Mouse (Mus musculus) cortical plate, adult 2 months (tissue): ENCODE data around the gene Meiob. TPM values are rescaled to one million over a fixed set of nuclear protein-coding genes. Genes with fewer than 3 reads are reported as not detected.

Experiments
- H3K27ac ChIP-seq: fragments of 200-500 bp; 2 replicates; pipeline ENCODE4 v1.5.1; 2012; ENCODE audit warnings: low read length, control low read depth, inconsistent platforms; ENCODE audit not compliant: insufficient read depth
- H3K4me1 ChIP-seq: fragments of 200-500 bp; 2 replicates; pipeline ENCODE4 v1.6.1; 2011; ENCODE audit warnings: low read length; ENCODE audit not compliant: control insufficient read depth, insufficient read depth
- H3K4me3 ChIP-seq: fragments of 200-500 bp; 2 replicates; pipeline ENCODE4 v1.5.1; 2011; ENCODE audit warnings: mild to moderate bottlenecking, low read length, control low read depth; ENCODE audit not compliant: insufficient read depth
- CTCF ChIP-seq: fragments of 200-500 bp; IDR thresholded peaks from 2 replicates; pipeline ENCODE4 v1.5.1; 2011; ENCODE audit warnings: mild to moderate bottlenecking, control low read depth, low read length; ENCODE audit not compliant: insufficient read depth; ENCODE audit errors: extremely low read depth
- POLR2A ChIP-seq: fragments of 200-500 bp; IDR thresholded peaks from 2 replicates; pipeline ENCODE4 v1.6.1; 2011; ENCODE audit warnings: mild to moderate bottlenecking, low read length, control low read depth; ENCODE audit not compliant: insufficient read depth; ENCODE audit errors: extremely low read depth
- polyA plus RNA-seq: library from polyadenylated mRNA; depleted of rRNA; stranded (reverse); fragments of >200 nt; gene quantifications from 2 replicates; pipeline ENCODE4 v1.2.3, GENCODE M21; 2012

Gene Meiob
- polyA plus RNA-seq, 1 experiment = not detected

DNA sequence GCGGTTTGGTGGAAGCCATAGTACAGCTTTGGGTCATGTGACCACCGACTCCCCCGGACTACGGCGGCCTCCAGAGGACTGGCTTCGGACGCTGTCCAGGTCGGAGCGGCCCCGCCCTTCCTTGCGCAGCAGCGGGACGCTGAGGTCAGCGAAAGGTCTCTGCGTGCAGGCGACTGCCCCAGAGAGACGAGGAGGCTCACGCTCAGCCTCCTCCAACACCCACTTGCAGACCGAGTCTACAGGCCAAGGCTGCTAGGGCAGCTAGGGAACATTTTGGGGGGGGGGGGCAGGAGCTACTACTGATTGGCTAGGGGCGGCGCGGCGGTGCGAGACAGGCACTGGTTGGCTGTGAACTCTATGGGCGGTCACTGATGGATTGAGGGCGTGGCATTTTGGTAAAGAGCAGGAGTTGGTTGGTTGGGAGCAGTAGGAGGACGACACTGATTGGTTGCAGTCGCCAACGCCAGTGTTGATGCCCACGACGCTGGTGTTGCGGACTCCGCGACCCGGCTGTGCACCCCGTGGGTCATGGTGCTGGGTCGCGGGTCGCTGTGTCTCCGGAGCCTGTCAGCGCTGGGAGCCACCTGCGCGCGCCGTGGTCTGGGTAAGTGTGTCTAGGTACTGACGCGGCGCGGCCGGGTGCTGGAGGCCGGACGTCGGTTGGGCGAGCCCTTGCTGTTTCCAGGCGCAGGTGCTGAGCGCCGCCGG is 46.1 kb downstream of the Meiob start, which contains the start of gene Fahd1:
Gene Fahd1, minus strand, starts transcription at position 300 of the 708 bp plus-strand sequence.
- TF ChIP-seq POLR2A (peak; percentile 75; the same call in 1 of the 2 replicates), CTCF (no peak)
- peaks cover 8% of the 10 kb centered on the region for H3K4me1 ChIP-seq
- H3K27ac ChIP-seq = peak within 1 kb of the TSS; percentile 96
- peak within 1 kb of the TSS; percentile 72 for H3K4me3 ChIP-seq

DNA sequence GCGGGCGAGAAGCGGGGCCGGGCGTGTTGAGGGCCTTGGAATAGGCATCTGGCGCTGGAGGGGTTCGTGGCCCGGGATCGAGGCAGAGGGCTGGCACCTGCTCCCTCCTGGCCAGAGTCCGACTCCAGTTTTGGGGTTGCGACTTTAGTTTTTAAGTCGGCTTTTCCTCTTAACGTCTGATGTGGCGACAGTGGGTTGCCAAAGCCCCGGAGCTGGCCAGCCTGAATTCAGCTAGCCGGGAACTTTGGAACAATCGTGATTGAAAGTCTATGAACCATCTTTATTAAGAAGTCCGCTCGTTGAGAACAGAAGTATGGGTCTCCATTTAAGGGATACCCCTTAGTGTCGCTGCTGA is 46.7 kb downstream of the Meiob start:
- Histone ChIP-seq H3K27ac (0 out of 2 replicates have a peak overlapping the region, but pooled peaks have one; percentile 11), H3K4me3 (peak overlapping the region; percentile 72), H3K4me1 (peaks cover 8% of the 10 kb centered on the region)
- TF ChIP-seq POLR2A (no peak), CTCF (no peak)

DNA sequence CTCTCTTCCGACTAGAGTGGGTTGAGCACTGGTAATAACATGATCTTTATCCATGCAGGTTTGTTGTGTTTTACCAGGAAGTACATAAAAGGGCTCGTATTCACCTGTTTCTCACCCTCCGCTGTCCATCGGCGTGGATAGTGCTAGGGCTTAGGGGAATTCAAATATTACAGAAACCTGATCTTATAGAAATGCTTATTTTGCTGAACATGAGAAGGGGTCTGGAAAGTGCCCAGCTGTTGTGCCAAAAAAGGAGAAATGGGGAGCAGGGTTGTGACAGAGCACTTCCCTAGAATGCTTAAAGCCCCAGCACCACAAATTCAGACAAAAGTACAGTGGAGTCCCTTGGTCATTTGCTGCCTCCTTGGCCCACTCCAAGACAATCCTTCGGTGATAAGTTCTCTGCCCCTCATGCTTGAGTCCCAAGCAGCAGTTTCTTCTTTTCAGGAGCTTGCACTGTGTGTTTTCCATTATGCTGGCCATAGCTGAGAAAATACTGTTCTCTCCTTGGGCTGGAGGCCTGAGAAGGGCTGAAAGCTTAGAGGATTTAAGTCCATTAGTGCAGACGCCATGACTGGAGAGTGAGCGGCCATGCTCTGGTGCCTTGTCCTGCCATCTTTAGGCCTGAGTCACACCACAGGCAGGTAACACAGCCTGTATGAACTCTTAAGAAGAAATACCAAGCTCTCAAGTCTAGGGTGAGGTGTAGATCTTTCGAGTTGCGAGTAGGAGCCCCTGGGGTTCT is 47.5 kb downstream of the Meiob start:
- H3K27ac ChIP-seq = no peak overlapping the region
- peaks cover 8% of the 10 kb centered on the region for H3K4me1 ChIP-seq
- TF ChIP-seq CTCF (no peak), POLR2A (no peak)
- peak overlapping the region; percentile 72 for H3K4me3 ChIP-seq

DNA sequence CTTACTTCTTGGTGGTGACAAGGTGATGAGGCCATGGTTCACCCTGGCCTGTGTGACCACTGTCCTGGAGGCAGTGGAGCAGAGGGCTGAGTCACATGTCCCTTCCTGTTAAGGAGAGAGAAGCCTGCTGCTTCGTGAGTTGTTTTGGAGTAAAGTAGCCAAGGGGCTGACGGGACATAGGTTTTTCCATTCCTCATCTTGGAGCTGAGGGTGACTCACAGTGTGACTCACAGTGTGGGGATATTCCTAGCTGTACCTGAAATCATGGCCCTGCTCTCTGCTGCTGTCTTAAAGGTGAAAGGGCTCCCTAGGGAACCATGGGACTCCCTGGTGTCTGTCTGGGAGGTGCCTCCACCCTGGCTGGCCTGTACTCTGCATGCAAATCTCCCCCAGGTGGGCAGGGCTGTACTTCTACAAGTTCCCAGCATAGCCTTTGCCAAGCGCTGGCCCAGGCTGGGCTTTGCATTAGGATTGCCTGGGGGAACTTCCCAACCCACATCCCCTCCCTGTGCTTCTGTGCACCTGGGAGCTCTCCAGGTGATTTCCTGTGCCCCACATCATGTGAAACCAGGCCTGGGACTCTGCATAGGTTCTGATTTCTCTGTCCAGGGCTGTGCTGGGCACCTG is 51.9 kb downstream of the Meiob start:
- Histone ChIP-seq H3K4me1 (peaks cover 5% of the 10 kb centered on the region; the same call in 1 of the 2 replicates), H3K4me3 (no peak overlapping the region), H3K27ac (no peak overlapping the region)
- TF ChIP-seq CTCF (no peak), POLR2A (no peak)

DNA sequence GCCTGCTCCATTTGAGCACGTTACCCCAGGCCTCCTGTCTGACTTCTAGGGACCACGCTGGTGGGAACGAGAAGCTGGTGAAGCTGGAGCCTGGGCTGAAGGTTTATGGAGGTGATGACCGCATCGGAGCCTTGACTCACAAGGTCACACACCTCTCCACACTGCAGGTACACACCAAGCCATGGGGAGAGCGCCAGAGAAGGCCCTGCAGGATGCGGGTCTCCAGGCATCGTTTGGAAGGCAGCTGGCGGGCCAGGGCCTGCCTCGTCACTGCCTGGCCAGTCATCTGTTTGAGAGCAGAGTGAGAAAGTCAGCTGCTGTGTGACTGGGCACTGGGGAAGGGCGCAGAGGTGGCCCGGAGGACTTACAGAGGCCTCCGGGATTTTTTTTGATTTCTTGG is 52.5 kb downstream of the Meiob start:
- H3K4me1 ChIP-seq = peaks cover 3% of the 10 kb centered on the region; the same call in 1 of the 2 replicates
- H3K4me3 ChIP-seq = no peak overlapping the region
- no peak for TF ChIP-seq POLR2A
- no peak for TF ChIP-seq CTCF
- H3K27ac ChIP-seq = no peak overlapping the region

DNA sequence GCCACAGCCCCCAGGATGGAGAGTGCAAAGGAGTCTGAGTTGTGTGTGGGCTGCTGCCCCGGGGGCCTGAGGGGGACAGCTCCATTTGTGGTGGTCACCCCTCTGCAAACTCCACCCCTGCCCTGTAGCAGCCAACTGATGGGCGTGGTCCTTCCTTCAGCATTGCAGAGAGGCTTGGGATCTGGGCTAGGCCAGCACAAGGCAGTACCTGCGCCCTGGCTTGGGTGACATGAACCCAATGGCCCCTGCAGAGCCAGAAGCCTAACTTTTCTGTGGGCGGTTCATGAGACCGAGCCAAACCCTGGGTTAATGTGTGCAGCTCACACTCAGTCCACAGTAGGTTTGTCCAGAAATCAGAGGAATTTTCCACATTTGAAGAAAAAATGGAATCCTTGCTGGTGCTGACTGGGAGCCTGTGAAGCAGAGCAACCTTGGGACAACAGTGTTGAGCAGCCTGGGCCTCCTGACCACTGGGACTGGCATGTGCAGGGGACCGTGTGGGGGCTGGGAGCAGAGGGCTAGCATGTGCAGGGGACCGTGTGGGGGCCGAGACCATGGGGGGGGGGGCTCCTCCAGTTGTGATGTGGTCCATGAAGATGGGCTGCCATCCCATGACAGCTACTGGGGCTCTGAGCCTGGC is 53.9 kb downstream of the Meiob start:
- TF ChIP-seq POLR2A (no peak), CTCF (no peak)
- Histone ChIP-seq H3K27ac (no peak overlapping the region), H3K4me3 (no peak overlapping the region), H3K4me1 (no peaks in the 10 kb centered on the region)

DNA sequence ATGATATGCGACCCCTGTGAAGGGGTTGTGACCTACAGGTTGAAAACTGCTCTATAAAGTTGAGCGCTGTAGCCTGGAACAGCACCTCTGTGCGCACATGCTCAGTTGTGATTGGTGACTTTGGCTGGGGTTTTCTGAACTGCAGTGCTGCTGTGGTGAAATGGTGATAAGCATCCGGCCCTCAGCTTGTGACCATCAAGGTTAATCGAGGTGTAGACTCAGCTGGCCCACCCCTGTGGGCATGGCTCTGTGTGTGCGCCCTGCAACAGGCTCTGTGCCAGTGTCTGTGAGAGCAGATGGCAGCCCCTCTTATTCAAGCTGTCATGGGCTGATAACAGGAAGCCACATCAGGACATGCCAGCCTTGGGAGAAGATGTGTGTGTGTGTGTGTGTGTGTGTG is 54.9 kb downstream of the Meiob start:
- Histone ChIP-seq H3K27ac (no peak overlapping the region), H3K4me3 (no peak overlapping the region), H3K4me1 (no peaks in the 10 kb centered on the region)
- TF ChIP-seq CTCF = no peak
- TF ChIP-seq POLR2A = no peak

DNA sequence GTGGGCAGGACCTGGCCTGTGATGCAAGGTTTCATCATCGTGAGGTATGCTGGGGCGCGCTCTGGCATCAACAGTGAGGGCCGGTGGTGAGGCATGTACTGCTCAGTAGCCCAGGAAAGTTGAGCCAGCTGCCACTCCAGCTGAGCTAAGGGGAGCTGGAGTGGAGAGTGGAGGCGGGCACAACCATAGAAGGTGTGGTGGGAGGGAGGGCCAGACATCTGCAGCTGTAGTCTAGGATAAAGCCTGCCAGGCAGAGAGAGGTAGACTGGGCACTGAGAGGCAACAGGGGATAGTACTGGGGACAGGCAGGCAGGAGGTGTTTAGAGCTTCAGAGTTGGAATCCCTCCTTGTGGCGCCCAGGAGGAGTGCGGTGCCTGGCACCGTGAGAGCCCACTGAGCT is 56.0 kb downstream of the Meiob start:
- TF ChIP-seq CTCF (no peak), POLR2A (no peak)
- H3K27ac ChIP-seq = no peak overlapping the region
- H3K4me3 ChIP-seq = no peak overlapping the region
- no peaks in the 10 kb centered on the region for H3K4me1 ChIP-seq

DNA sequence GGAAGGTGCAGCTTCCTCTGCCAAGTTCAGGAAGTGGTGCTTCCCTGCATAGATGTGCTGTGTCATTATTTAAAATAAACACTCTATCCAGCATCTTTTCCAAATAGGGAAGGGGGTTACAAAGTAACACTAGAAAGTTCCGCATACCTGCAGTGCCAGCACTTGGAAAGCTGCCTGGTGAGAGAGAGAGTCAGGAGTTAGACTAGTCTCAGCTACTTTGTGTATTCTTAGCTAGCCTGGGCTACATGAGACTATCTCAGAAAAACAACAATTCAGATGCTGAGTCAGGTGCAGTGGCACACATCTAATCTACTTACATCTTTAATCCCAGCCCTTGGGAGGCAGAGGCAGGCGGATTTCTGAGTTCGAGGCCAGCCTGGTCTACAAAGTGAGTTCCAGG is 57.7 kb downstream of the Meiob start:
- no peak overlapping the region for H3K4me3 ChIP-seq
- H3K27ac ChIP-seq = no peak overlapping the region
- no peak for TF ChIP-seq POLR2A
- no peak for TF ChIP-seq CTCF
- no peaks in the 10 kb centered on the region for H3K4me1 ChIP-seq
